Mouse (Mus musculus): ENCODE measurements around the gene Celf5.

- no peak for TF ChIP-seq SMC3 (IDR thresholded peaks at IDR 0.05; ENCODE audit: low read depth, low read length)
- no peak for TF ChIP-seq CTCF (IDR thresholded peaks at IDR 0.05 in 2 of 3, conservative IDR thresholded peaks at IDR 0.05 in 1 of 3; ENCODE audit: control insufficient read depth in 1 of 3, insufficient read depth in 1 of 3, low read depth in 2 of 3, low read length in 3 of 3, poor library complexity in 1 of 3, severe bottlenecking in 1 of 3)
- TF ChIP-seq TCF12 (IDR thresholded peaks at IDR 0.05; ENCODE audit: low read depth, low read length): no peak
- no peak for TF ChIP-seq KAT2A (conservative IDR thresholded peaks at IDR 0.05; ENCODE audit: low read depth, low read length)
- no peak for TF ChIP-seq POLR2A (IDR thresholded peaks at IDR 0.05; ENCODE audit: control insufficient read depth in 1 of 2, insufficient read depth in 1 of 2, low read depth in 1 of 2, low read length in 2 of 2, poor library complexity in 1 of 2)
- no peak for TF ChIP-seq MAZ (IDR thresholded peaks at IDR 0.05; ENCODE audit: low read depth, low read length)
- no peak for TF ChIP-seq EP300 (IDR thresholded peaks at IDR 0.05; ENCODE audit: low read depth in 1 of 2, low read length in 2 of 2)
- no peak for TF ChIP-seq POLR2AphosphoS2 (IDR thresholded peaks at IDR 0.05; ENCODE audit: low read length)
- TF ChIP-seq USF2 (IDR thresholded peaks at IDR 0.05; ENCODE audit: borderline replicate concordance in 1 of 2, insufficient read depth in 1 of 2, low read depth in 1 of 2, low read length in 2 of 2): no peak
- TF ChIP-seq MAX (IDR thresholded peaks at IDR 0.05; ENCODE audit: low read length): no peak
- TF ChIP-seq ZC3H11A (IDR thresholded peaks at IDR 0.05; ENCODE audit: low read depth, low read length): no peak
These were observed 51.5 kb downstream of the Celf5 start for GRCm38 (mm10) chr10:81430831-81431525.
